Mouse (Mus musculus): ENCODE results near the gene Srpk3.
"Not testable (repeated sequence)": the region's sequence is repeated elsewhere in the genome, so short reads cannot be mapped to it uniquely, and the experiment has no call there.

Srpk3 gene

DNA sequence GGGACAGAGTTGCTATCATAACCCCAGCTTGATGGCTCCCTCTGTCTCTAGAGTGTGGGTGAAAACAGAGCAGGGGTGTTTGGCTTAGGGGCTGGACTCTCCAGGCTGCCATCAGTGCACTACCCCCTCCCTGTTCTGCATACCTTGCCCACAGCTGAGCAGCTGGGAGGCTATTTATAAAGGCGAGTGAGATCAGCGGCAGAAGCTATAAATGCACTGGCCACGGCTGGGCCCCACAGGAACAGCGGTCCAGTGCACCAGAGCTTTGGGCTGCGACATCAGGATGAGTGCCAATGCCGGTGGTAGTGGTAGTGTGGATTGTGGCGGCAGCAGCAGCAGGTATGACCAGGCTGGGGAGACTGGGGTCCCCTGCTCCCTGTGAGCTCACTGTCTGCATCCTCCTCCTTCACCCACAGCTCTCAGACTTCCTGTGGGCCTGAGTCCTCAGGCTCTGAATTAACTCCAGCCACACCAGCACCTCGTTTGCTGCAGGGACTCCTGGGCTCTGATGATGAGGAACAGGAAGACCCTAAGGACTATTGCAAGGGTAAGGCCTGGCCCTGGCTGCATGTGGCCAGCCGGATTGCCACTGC, at the start of gene Srpk3:
Gene Srpk3 (plus strand): TSS at position 238 of the 593 bp plus-strand sequence.
- peak in 1 of 2 experiments; percentile 41 for DNase-seq (ENCODE audit: low spot score in 2 of 2)

DNA sequence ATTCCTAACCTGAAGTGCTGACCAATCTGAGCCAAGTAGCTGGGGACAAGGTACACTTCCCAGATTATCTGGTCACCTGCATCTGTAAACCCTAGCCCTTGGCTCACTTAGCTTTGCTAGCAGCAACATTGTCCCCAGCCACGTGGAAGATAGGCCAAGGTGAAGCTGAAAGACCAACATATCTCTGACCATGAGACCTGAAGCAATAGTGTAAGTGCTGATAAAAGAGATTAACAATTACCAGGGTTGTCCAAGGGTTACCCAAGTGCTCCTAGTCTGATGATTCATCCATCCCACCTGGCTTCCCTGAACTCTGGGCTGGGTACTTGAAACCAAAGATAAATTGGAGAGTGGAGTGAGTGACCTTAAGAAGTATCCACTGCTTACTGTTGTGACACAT, 43.3 kb upstream of the Srpk3 start:
- DNase-seq (ENCODE audit: low spot score in 2 of 2), result no peak

DNA sequence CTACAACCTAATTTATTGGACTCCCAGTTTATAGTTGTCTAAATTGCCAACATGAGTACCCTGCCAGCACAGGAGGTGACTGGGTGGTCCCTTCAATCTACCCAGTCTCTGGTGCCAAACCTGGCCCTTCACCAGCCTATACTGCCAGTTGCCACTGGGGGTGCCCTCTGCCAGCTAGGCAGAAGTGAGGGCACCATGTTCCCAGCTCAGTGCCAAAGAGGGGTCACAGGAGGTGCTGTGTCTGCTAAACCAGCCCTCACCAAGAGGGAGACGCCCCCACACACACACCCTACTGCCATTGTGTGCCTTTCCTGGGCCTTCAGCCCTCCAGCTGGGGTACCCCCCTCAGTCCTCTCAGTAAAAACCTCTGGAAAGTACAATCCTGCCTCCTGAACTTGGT, 36.0 kb upstream of the Srpk3 start:
- DNase-seq (ENCODE audit: low spot score in 2 of 2), result no peak

DNA sequence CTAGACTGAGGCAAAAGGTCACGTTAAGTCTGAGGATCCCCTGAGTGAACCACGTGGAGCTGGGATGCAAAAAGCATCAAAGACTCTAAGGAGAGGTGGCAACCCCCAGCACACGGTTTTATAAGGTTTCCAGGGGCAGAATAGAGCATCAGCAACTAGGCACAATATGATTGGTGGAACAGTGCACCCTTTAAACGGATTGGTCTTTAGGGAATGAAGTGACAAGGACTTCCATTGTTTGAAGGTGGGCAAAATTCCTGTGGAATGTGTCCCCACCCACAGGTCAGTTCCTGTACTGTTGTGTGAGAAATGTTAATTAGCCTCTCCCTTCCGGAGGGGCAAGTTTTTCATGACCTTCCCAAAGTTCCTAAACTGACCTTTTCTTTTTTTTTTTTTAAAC, 35.1 kb upstream of the Srpk3 start:
- no peak for DNase-seq (ENCODE audit: low spot score in 2 of 2)

DNA sequence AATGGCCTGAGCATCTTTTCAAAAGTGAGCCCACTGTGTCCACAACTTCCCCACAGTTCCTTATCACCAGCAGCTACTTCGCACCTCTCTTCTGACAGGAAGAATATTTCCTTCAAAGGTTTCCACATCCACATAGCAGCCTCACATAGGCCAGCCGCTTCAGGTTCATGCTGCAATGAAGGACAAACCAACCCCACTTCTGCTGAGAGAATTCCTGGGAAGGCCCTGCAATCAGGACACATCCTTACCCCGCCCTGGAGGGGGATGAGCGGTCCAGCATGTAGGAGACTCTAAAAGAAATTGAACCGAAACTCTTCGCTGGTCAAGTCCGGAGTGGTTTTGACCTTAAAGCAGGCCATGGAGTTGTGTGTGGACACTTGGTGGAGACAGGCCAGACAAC, 34.4 kb upstream of the Srpk3 start:
- DNase-seq (ENCODE audit: low spot score in 2 of 2), result not testable (repeated sequence)

DNA sequence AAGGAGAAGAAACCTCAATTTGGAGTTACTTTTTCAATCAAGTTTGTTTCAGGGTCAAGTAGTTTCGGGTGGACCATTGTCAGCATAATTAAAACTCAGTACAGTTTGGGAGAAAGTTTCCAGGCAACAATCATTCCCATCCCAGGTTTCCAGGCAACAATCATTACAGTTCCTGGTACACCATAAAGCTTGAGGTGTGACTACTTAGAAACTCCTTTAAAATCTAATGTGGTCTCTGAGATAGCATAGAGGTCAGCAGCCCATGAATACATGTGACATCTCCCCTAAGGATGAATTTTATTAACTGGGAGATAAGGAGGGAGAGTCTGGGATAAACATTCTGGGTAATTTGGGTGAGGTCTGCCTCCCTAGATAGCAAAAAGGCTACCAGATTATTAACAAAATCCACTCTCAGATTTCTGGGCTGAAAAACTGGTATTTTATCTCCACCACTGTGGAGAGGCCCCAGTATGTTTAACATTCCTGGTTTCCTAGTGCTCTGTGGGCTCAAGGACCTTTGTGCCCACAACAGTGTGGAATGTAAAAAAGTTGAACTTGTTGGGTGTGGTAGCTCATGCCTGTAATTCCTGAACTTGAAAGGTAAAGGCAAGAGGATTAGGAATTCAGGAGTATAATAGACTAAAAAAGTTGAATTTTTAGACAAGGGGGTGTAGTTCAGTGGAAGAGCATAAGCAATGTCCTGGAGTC, 29.3 kb upstream of the Srpk3 start:
- DNase-seq (ENCODE audit: low spot score in 2 of 2), result no peak

DNA sequence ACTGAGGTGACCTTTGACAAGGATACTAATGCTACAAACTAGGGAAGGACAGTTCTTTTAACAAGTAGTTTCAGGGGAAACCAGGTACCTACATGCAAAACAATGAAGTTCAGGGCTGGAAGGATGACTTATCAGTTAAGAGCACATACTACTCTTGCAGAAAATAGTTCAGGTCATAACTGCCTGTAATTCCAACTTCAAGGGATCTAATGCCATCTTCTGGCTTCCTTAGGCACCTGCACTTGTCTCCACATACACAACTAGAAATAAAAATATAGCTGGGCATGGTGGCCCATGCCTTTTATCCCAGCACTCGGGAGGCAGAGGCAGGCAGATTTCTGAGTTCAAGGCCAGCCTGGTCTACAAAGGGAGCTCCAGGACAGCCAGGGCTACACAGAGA, 25.2 kb upstream of the Srpk3 start:
- no peak for DNase-seq (ENCODE audit: low spot score in 2 of 2)

DNA sequence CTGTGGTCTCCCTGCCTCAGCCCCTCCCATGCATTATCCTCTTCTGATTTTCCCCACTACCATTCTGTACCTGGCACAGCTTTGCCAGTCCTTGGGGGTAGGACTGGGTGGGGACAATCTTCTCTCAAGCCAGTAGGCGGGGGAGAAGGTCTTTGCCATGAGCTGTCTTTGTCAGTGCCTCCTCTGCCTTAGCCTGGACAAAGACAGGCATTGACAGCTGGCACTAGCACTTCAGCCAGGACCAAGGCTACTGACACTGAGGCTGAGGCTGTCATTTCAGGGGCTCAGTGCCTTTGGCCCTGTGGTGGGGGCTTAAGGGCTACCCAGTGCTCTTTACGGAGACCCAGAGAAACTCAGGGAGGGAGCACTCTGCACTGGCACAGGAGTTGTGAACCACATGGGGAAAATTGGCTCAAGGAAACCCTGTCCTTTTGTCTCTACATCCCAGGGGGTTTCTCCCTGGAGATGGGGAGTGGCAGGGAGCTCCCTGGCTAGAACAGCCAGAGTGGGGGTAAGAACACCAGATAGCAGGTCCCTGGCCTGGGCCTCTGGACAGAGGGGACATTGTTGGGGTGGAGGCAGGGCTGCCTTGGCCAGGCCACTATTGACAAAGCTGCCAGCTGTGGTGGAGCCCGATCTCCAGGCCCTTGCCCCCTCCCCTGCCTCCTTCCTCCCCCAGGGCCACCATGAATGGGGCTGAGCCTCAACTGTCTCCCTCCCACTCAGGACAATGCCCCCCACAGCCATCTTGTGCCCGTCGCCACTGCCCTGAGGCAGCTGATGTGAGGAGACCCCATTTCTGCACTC, 17.7 kb upstream of the Srpk3 start, which contains the start of gene Plxnb3:
Gene Plxnb3 (plus strand): TSS at position 757 of the 807 bp plus-strand sequence.
- no peak for DNase-seq (ENCODE audit: low spot score in 2 of 2)

DNA sequence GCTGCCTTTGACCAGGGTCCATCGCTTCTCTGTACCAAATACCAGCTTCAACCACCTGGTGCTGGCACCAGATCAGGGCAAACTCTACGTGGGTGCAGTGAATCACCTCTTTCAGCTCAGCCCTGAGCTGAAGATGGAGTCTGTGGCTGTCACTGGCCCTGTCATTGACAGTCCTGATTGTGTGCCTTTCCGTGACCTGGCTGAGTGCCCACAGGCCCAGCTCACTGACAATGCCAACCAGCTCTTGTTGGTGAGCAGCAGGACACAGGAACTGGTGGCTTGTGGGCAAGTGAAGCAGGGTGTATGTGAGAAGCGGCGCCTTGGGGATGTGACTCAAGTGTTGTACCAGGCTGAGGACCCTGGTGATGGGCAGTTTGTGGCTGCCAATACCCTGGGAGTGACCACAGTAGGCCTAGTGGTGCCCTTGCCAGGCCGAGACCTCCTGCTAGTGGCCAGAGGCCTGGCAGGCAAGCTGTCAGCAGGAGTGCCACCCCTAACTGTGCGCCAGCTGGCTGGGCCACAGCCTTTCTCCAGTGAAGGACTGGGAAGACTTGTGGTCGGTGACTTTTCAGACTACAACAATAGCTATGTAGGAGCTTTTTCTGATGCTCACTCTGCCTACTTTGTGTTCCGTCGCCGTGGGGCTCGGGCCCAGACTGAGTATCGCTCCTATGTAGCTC, 15.5 kb upstream of the Srpk3 start:
- no peak for DNase-seq (ENCODE audit: low spot score in 2 of 2)

DNA sequence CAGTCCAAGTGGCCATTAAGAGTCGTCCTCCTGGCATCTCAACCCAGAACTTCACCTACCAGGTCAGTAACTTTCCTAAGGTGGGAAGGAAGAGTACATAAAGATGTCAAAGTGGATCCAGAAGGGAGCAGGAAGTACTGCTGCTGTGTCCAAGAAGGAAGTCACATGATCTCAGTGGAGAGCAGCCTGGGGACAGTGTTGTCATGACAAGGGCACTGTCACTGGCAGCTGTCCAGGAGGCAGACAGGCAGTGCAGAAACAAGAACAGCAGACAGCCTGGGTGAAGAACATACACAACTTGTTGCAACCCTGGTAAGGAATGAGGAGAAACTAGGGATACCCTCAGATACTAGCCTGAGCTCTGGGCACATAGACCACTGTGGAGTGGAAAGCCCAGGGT, 8.9 kb upstream of the Srpk3 start:
- DNase-seq (ENCODE audit: low spot score in 2 of 2), result no peak

DNA sequence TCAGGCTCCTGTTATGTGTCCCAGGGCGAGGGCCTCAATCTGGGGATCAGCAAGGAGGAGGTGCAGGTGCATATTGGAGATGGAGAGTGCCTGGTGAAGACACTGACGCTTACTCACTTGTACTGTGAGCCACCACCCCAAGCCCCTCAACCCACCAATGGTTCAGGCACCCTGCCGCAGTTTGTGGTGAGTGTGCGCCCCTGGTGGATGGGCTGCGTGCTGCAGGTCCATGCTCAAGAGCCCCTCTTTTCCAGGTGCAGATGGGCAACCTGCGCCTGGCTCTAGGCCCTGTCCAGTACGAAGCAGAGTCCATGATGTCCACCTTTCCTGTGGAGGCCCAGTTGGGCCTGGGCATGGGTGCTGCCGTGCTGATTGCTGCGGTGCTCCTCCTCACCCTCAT, 6.9 kb upstream of the Srpk3 start:
- DNase-seq (ENCODE audit: low spot score in 2 of 2), result no peak

DNA sequence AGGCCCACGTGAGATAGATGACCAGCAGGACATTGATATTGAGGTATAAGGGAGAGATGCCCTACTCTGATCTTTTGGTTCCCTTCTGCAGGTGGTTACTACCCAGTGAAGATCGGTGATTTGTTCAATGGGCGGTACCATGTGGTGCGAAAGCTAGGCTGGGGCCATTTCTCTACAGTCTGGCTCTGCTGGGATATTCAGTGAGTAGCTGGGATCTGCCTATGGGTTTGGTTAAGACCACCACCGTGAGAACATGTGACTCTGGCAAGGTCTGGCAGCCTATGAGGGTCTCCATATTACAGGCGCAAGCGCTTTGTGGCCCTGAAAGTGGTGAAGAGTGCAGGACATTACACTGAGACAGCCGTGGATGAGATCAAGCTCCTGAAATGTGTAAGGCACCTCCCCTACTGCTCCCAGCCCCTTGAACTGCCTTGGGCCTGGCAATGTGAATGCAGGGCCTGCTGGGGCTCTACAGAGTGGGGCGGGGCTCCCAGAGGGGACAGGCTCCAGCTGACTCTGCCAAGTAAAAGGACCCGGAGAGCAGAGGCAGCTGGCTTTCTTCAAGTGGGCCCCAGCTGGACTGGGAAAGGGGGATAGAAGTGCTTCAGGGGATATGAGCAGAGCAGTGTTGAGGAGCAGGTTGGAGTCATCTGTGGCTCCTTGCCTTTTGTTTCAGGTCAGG, 738 bp downstream of the Srpk3 start:
- no peak for DNase-seq (ENCODE audit: low spot score in 2 of 2)

DNA sequence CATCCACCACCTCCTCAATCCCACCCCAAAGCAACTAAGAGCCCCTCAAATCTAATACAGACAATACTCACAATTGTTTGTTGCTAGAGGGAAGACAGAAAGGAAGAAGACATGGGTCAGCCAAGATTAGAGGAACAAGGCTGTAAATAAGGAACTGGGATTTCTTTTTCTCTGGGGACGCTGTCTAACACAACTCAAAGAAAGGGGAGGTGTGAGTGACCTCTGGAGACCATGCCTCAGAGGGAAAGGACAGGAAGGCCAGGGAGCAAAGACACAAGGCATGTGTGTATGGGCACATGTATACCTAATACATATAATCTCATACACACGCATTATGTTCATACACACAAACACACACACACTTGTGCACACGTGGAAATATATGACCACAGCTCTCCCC, 8.0 kb downstream of the Srpk3 start:
- DNase-seq (ENCODE audit: low spot score in 2 of 2), result no peak

DNA sequence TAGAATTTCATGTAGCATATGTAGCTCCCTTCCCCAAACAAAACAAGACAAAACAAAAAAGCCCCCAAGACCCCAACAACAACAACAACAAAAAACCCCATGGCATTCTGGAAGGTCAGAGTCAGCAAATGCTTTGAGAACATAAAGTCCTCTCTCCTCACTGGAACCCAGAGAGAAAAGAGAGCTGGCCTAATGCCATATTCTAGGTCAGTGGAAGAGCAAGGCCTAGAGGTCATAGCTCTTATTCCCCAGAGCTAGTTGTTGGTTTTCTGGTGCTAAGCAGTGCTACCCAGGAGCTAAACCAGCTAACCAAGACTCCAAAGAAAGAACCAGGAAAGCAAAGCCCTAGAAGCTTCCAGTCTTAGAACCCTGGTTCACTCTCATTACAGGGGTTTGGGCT, 11.5 kb downstream of the Srpk3 start:
- DNase-seq (ENCODE audit: low spot score in 2 of 2), result no peak

DNA sequence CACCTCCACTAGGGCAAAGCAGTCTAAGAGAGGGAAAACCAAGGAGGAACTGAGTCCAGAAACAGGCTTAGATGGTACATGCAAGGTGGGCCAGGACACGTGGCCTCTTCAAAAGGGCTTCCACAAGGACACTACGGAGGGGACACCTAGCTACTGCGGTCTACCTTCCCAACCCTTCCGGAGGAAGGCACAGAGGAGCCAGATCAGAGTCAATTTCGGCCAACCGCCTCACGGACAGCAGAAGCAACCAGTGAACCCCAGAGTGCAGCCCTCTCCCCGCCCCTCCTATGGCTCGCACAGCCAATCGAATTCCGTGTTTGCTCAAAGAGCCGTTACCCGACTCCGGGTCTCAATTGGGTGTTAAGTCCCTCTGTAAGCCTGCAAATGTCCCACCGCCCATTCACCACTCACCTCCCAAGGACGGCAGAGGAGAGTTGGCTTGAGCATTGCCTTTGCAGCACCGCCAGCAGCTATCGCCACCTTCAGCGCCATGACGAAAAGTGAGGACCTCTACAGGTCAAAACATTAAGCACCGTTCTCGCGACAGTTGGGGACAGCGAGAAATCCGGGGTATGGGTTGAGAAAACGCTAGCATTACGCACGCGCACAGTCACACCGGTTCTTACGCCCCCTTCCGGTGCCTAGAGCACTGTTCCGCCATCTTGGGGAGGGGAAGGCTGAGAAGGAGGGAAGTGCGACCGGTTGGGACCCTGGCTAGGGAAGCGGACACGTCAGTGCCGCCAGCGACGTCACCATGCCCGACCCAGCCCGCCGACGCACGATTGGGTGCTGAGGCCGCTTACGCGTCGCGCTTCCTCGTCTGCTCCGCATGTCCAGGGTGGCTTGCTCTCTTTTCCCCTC, 12.4 kb downstream of the Srpk3 start, which contains the start of the genes Idh3g and Ssr4:
Gene Idh3g (minus strand): TSS at position 534 of the 861 bp plus-strand sequence.
Gene Ssr4 (plus strand): TSS at position 665 of the 861 bp plus-strand sequence.
- DNase-seq (ENCODE audit: low spot score in 2 of 2), result peak; percentile 87 to 93

DNA sequence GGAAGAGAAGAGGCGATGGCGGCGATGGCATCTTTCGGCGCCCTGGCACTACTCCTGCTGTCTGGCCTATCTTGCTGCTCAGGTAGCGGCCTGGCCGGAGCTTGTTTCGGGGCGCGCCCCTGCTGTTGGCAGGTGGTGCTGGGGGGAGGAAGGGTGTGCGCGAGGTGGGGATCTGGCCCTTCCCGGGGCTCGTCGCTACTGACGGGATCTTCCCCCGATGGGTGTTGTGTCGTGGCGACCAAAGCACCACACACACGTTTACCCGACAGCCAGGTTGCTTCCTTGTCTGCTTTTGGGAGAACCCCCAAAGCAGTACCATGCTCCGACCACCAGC, 13.0 kb downstream of the Srpk3 start:
- no peak for DNase-seq (ENCODE audit: low spot score in 2 of 2)

DNA sequence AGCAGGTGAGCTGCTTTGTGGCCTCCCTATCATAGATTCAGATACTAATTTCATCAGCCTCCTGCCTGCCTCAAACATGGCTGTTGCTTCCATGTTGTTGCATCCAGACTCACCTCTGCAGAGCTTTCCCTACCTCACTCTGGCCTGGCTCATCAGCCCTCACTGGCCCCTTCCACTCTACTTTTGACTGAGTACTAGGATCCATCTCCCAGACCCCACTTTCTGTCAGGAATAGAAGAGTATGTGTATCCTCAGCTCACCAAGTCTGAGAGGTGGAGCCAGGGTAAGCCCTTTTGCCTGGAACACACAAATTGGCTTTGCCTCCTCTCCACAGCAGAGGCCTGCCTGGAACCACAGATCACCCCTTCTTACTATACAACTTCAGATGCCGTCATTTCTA, 14.3 kb downstream of the Srpk3 start:
- no peak for DNase-seq (ENCODE audit: low spot score in 2 of 2)

DNA sequence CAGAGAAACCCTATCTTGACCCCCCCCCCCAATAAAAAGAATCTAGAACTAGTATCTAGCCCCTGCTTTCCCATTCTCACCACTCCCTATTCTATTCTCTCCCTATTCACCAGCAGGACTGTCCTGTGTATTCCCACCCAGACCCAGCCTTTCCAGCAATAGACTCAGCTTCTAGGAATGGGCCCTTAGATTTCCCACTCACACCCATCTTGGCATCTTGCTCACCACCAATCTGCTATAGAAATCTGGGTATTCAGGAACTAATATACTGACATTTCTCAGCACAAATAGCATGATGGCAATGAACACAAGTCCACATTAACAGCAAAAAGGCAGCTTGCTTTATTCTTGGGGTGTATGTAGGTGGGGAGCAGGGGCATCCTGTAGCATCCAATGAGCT, 18.8 kb downstream of the Srpk3 start:
- DNase-seq (ENCODE audit: low spot score in 2 of 2), result no peak

DNA sequence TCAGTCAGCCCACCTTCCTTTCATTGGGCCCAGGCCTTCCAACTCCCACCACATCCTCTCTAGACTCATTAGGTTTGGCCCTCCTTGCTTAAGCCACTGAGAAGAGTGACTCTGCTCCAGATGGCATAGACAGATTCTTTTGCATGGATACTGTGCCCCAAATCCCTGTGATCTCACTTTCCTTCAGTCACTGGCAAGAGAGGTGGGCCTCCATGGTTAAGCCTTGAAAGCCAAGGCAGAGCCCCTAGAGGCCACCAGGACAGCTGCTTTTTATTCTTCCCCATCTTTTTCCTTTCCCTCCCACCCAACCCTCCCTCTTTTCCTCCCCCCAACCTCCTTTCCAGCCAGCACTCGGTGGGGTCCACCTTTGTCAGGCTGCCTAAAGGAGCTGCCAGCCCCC, 19.3 kb downstream of the Srpk3 start:
- DNase-seq (ENCODE audit: low spot score in 2 of 2), result no peak

DNA sequence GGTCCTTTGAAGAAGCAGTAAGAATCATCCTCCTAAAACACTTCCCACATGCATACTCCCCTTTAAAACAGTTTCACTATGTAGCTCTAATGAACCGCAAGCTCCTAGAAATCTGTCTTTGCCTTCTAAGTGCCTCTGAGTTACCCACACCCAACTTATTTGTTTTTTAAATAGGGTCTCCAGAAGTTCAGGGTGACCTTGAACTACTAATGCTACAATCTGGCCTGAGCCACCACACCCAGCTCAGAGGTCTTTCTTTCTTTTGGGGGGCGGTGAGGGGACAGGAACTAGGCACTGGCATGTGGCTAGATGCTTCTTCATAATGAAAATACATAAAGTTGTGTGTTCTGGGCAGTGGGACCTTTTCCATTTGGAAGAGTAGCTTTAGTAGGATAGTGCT, 23.3 kb downstream of the Srpk3 start:
- no peak for DNase-seq (ENCODE audit: low spot score in 2 of 2)

DNA sequence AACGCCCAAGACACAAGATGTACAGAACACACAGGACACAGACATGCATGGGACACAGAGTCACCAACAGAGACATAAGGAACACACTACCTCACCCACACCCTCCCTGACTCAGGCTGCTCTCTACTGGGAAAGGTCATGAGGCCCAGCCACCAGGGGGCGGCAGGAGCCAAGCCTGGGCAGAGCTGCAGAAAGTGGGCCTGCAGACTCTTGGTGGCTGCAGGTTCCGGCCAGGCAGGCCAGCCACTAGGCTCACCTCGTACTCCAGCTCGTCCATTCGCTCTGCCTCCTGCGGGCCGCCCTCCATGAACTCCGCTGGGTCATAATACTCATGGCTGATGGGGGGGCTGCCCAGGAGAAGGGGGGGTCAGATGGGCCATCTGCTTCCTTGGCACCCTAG, 24.3 kb downstream of the Srpk3 start:
- peak in 1 of 2 experiments; percentile 33 for DNase-seq (ENCODE audit: low spot score in 2 of 2)
